In genomic region chr9:107891023-107891422, GRCm38 (mm10) we compare ENCODE assay signal across 13 mouse cellular contexts. TPM values are rescaled to one million over a fixed set of nuclear protein-coding genes. Genes with fewer than 3 reads are reported as not detected.
DNase-seq lines count a peak whose midpoint lies in the region; ATAC-seq and TF ChIP-seq lines count a peak whose summit lies in the region.
"Had no signal": no experiment of that assay in that cellular context is flagged by ENCODE, and none has a peak within 500 bp of the region (broad histone marks: within the 10 kb centered on the region; RNA-seq: fewer than 3 reads in every experiment).

No protein-coding gene starts in this region.

- WGBS in kidney, adult 2 months, result 97% methylated on average over 1 of the region's 1 CpGs
- WGBS in kidney, embryonic 15.5 days, result 98% methylated on average over 1 of the region's 1 CpGs
- 100% methylated on average over 1 of the region's 1 CpGs for WGBS in thymus, adult 2 months
- 97% methylated on average over 1 of the region's 1 CpGs for WGBS in limb, embryonic 10.5 days
- 100% methylated on average over 1 of the region's 1 CpGs for WGBS in midbrain, embryonic 13.5 days

- H3K36me3 ChIP-seq in kidney, adult 2 months (ENCODE audit: control insufficient read depth, insufficient read depth, low read length), result no peaks in the 10 kb centered on the region
- no peaks in the 10 kb centered on the region for H3K36me3 ChIP-seq in kidney, embryonic 15.5 days
- no peaks in the 10 kb centered on the region for H3K36me3 ChIP-seq in thymus, adult 2 months (ENCODE audit: control insufficient read depth, insufficient read depth, low read length)
- H3K36me3 ChIP-seq in limb, embryonic 10.5 days, result peaks cover 2% of the 10 kb centered on the region; the same call in 1 of the 2 replicates
- peaks cover 6% of the 10 kb centered on the region; the same call in 1 of the 2 replicates for H3K36me3 ChIP-seq in midbrain, embryonic 13.5 days
- H3K36me3 ChIP-seq: limb, embryonic 12.5 days had no signal

- H3K27me3 ChIP-seq in kidney, adult 2 months (replicated peaks; ENCODE audit: control insufficient read depth, insufficient read depth, low read length), result no peaks in the 10 kb centered on the region
- peaks cover 10% of the 10 kb centered on the region for H3K27me3 ChIP-seq in kidney, embryonic 15.5 days
- no peaks in the 10 kb centered on the region for H3K27me3 ChIP-seq in thymus, adult 2 months (ENCODE audit: control insufficient read depth, insufficient read depth, low read length)
- H3K27me3 ChIP-seq in limb, embryonic 10.5 days (ENCODE audit: low read depth, poor library complexity, severe bottlenecking), result peaks cover 13% of the 10 kb centered on the region
- H3K27me3 ChIP-seq in midbrain, embryonic 13.5 days, result peaks cover 12% of the 10 kb centered on the region

- no peak overlapping the region for H3K9ac ChIP-seq in kidney, embryonic 15.5 days
- H3K9ac ChIP-seq in midbrain, embryonic 13.5 days (replicated peaks), result no peak overlapping the region
- H3K9ac ChIP-seq: embryonic facial prominence, embryonic 13.5 days; limb, embryonic 12.5 days had no signal

- H3K9me3 ChIP-seq in kidney, embryonic 15.5 days (replicated peaks), result no peaks in the 10 kb centered on the region
- H3K9me3 ChIP-seq in limb, embryonic 10.5 days (replicated peaks), result no peaks in the 10 kb centered on the region
- no peaks in the 10 kb centered on the region for H3K9me3 ChIP-seq in midbrain, embryonic 13.5 days
- H3K9me3 ChIP-seq: embryonic facial prominence, embryonic 13.5 days; limb, embryonic 12.5 days had no signal

- H3K27ac ChIP-seq in kidney, adult 2 months (ENCODE audit: insufficient read depth, low read depth, low read length), result no peak overlapping the region
- H3K27ac ChIP-seq in kidney, embryonic 15.5 days, result no peak overlapping the region
- H3K27ac ChIP-seq in thymus, adult 2 months (ENCODE audit: control insufficient read depth, insufficient read depth, low read length), result no peak overlapping the region
- H3K27ac ChIP-seq in bone marrow macrophage, adult 2 months (ENCODE audit: insufficient read depth, low read depth, low read length), result no peak overlapping the region
- no peak overlapping the region for H3K27ac ChIP-seq in limb, embryonic 10.5 days
- no peak overlapping the region for H3K27ac ChIP-seq in midbrain, embryonic 13.5 days
- H3K27ac ChIP-seq: embryonic facial prominence, embryonic 13.5 days; limb, embryonic 12.5 days had no signal

- ATAC-seq in kidney, embryonic 15.5 days (replicated peaks; ENCODE audit: low FRiP score), result no peak
- no peak for ATAC-seq in midbrain, embryonic 13.5 days

- H3K4me3 ChIP-seq in kidney, adult 2 months (ENCODE audit: insufficient read depth, low read depth, low read length), result no peak overlapping the region
- no peak overlapping the region for H3K4me3 ChIP-seq in kidney, embryonic 15.5 days (replicated peaks)
- no peak overlapping the region for H3K4me3 ChIP-seq in thymus, adult 2 months (ENCODE audit: control insufficient read depth, insufficient read depth, low read length)
- no peak overlapping the region for H3K4me3 ChIP-seq in bone marrow macrophage, adult 2 months (ENCODE audit: insufficient read depth, low read length)
- H3K4me3 ChIP-seq in limb, embryonic 10.5 days, result no peak overlapping the region
- H3K4me3 ChIP-seq in midbrain, embryonic 13.5 days (replicated peaks), result no peak overlapping the region
- H3K4me3 ChIP-seq: embryonic facial prominence, embryonic 13.5 days; limb, embryonic 12.5 days had no signal

- H3K4me2 ChIP-seq in kidney, embryonic 15.5 days, result no peak overlapping the region
- H3K4me2 ChIP-seq in midbrain, embryonic 13.5 days (replicated peaks), result no peak overlapping the region
- H3K4me2 ChIP-seq: embryonic facial prominence, embryonic 13.5 days; limb, embryonic 12.5 days; midbrain, embryonic 11.5 days had no signal

- TF ChIP-seq POLR2A in kidney, adult 2 months (IDR thresholded peaks at IDR 0.05; ENCODE audit: low read depth, low read length), result no peak
- TF ChIP-seq POLR2A in thymus, adult 2 months (IDR thresholded peaks at IDR 0.05; ENCODE audit: control insufficient read depth, extremely low read depth, insufficient read depth, low read length, poor library complexity), result no peak
- TF ChIP-seq POLR2A in bone marrow macrophage, adult 2 months (IDR thresholded peaks at IDR 0.05; ENCODE audit: borderline replicate concordance, low read depth, low read length), result no peak

- no peak for DNase-seq in kidney, adult 2 months
- peak; percentile 29 for DNase-seq in thymus, postnatal 0 days (ENCODE audit: low spot score)
- no peak for DNase-seq in thymus, adult 2 months
- peak; percentile 73 for DNase-seq in thymus, postnatal 4 days
- DNase-seq in limb, embryonic 10.5 days (ENCODE audit: low spot score), result no peak

- TF ChIP-seq CTCF in kidney, adult 2 months (conservative IDR thresholded peaks at IDR 0.05; ENCODE audit: insufficient read depth, insufficient read length, low read depth, low read length), result peak; percentile 43
- TF ChIP-seq CTCF in thymus, adult 2 months (IDR thresholded peaks at IDR 0.05; ENCODE audit: borderline replicate concordance, control insufficient read depth, extremely low read depth, insufficient read depth, low read length, poor library complexity), result no peak
- peak; percentile 36; the same call in 1 of the 2 replicates for TF ChIP-seq CTCF in bone marrow macrophage, adult 2 months (IDR thresholded peaks at IDR 0.05; ENCODE audit: low read depth, low read length)

- H3K4me1 ChIP-seq in kidney, adult 2 months (ENCODE audit: control insufficient read depth, insufficient read depth, low read length), result peaks cover 6% of the 10 kb centered on the region; the same call in 1 of the 2 replicates
- H3K4me1 ChIP-seq in kidney, embryonic 15.5 days, result peaks cover 18% of the 10 kb centered on the region
- H3K4me1 ChIP-seq in thymus, adult 2 months (replicated peaks; ENCODE audit: control insufficient read depth, insufficient read depth, low read length), result peaks cover 7% of the 10 kb centered on the region
- H3K4me1 ChIP-seq in bone marrow macrophage, adult 2 months (ENCODE audit: control insufficient read depth, insufficient read depth, low read length), result peaks cover 6% of the 10 kb centered on the region
- peaks cover 16% of the 10 kb centered on the region for H3K4me1 ChIP-seq in limb, embryonic 10.5 days
- peaks cover 17% of the 10 kb centered on the region for H3K4me1 ChIP-seq in midbrain, embryonic 13.5 days (replicated peaks)

RNA-seq across cellular contexts. Expression of gene Mon1a, which starts 3.1 kb away (rescaled TPM):
- 34.9 and 42.5 TPM in 2 replicates for polyA plus RNA-seq in kidney, adult 2 months (2012; rRNA removed)
- polyA plus RNA-seq in kidney, embryonic 15.5 days (2015; fragmentation: Nextera tagmentation; extraction: Ambion mirVana), result 11.5 TPM in 2 replicates
- polyA plus RNA-seq in thymus, postnatal 0 days (2015; fragmentation: Nextera tagmentation; extraction: Ambion mirVana), result 17.2 and 17.9 TPM in 2 replicates
- polyA plus RNA-seq in thymus, adult 2 months (2012; rRNA removed), result 57.0 and 62.7 TPM in 2 replicates
- 11.4 and 15.3 TPM in 2 replicates for polyA plus RNA-seq in bone marrow macrophage, adult 2 months (2012; ENCODE audit: insufficient read depth, insufficient read length, missing spikeins)
- 10.9 and 11.6 TPM in 2 replicates for polyA plus RNA-seq in limb, embryonic 10.5 days (2016; fragmentation: Nextera tagmentation; extraction: Ambion mirVana)
- 21.5 and 23.8 TPM in 2 replicates for polyA plus RNA-seq in midbrain, embryonic 13.5 days (2015; fragmentation: Nextera tagmentation; extraction: Ambion mirVana)

RNA-seq across cellular contexts. Expression of gene Mst1r, which starts 15.7 kb away (rescaled TPM):
- polyA plus RNA-seq in kidney, adult 2 months (2012; rRNA removed), result 1.2 and 2.8 TPM in 2 replicates
- 2.6 TPM in 2 replicates for polyA plus RNA-seq in kidney, embryonic 15.5 days (2015; fragmentation: Nextera tagmentation; extraction: Ambion mirVana)
- polyA plus RNA-seq in thymus, postnatal 0 days (2015; fragmentation: Nextera tagmentation; extraction: Ambion mirVana), result 1.6 and 2.4 TPM in 2 replicates
- 8.5 and 13.0 TPM in 2 replicates for polyA plus RNA-seq in thymus, adult 2 months (2012; rRNA removed)
- polyA plus RNA-seq in bone marrow macrophage, adult 2 months (2012; ENCODE audit: insufficient read depth, insufficient read length, missing spikeins), result not detected in 2 replicates
- 0.30 and 1.2 TPM in 2 replicates for polyA plus RNA-seq in limb, embryonic 10.5 days (2016; fragmentation: Nextera tagmentation; extraction: Ambion mirVana)
- polyA plus RNA-seq in midbrain, embryonic 13.5 days (2015; fragmentation: Nextera tagmentation; extraction: Ambion mirVana), result 1.2 and 2.3 TPM in 2 replicates

RNA-seq across cellular contexts. Expression of gene Rbm6, which starts 18.0 kb away (rescaled TPM):
- polyA plus RNA-seq in kidney, adult 2 months (2012; rRNA removed), result 13.0 and 14.2 TPM in 2 replicates
- polyA plus RNA-seq in kidney, embryonic 15.5 days (2015; fragmentation: Nextera tagmentation; extraction: Ambion mirVana), result 79.0 and 82.1 TPM in 2 replicates
- 61.2 and 66.2 TPM in 2 replicates for polyA plus RNA-seq in thymus, postnatal 0 days (2015; fragmentation: Nextera tagmentation; extraction: Ambion mirVana)
- 29.0 and 32.1 TPM in 2 replicates for polyA plus RNA-seq in thymus, adult 2 months (2012; rRNA removed)
- 73.5 and 87.0 TPM in 2 replicates for polyA plus RNA-seq in bone marrow macrophage, adult 2 months (2012; ENCODE audit: insufficient read depth, insufficient read length, missing spikeins)
- 96.4 and 116 TPM in 2 replicates for polyA plus RNA-seq in limb, embryonic 10.5 days (2016; fragmentation: Nextera tagmentation; extraction: Ambion mirVana)
- 126 and 132 TPM in 2 replicates for polyA plus RNA-seq in midbrain, embryonic 13.5 days (2015; fragmentation: Nextera tagmentation; extraction: Ambion mirVana)

RNA-seq across cellular contexts. Expression of gene Actl11, which starts 37.2 kb away (rescaled TPM):
- polyA plus RNA-seq in kidney, adult 2 months (2012; rRNA removed), result 0.05 and 0.11 TPM in 2 replicates
- not detected in 2 replicates for polyA plus RNA-seq in kidney, embryonic 15.5 days (2015; fragmentation: Nextera tagmentation; extraction: Ambion mirVana)
- not detected in 2 replicates for polyA plus RNA-seq in thymus, postnatal 0 days (2015; fragmentation: Nextera tagmentation; extraction: Ambion mirVana)
- 0.11 TPM in 1 of 2 replicates, not detected in the other for polyA plus RNA-seq in thymus, adult 2 months (2012; rRNA removed)
- not detected in 2 replicates for polyA plus RNA-seq in bone marrow macrophage, adult 2 months (2012; ENCODE audit: insufficient read depth, insufficient read length, missing spikeins)
- not detected in 2 replicates for polyA plus RNA-seq in limb, embryonic 10.5 days (2016; fragmentation: Nextera tagmentation; extraction: Ambion mirVana)
- polyA plus RNA-seq in midbrain, embryonic 13.5 days (2015; fragmentation: Nextera tagmentation; extraction: Ambion mirVana), result not detected in 2 replicates
- polyA plus RNA-seq: embryonic facial prominence, embryonic 13.5 days; kidney, embryonic 16.5 days; limb, embryonic 12.5 days; midbrain, embryonic 11.5 days; stomach, embryonic 14.5 days had no signal

RNA-seq across cellular contexts. Expression of gene Camkv, which starts 44.5 kb away (rescaled TPM):
- polyA plus RNA-seq in kidney, adult 2 months (2012; rRNA removed), result not detected in 2 replicates
- 1.6 and 2.2 TPM in 2 replicates for polyA plus RNA-seq in kidney, embryonic 15.5 days (2015; fragmentation: Nextera tagmentation; extraction: Ambion mirVana)
- 12.1 and 12.9 TPM in 2 replicates for polyA plus RNA-seq in thymus, postnatal 0 days (2015; fragmentation: Nextera tagmentation; extraction: Ambion mirVana)
- 18.7 and 21.0 TPM in 2 replicates for polyA plus RNA-seq in thymus, adult 2 months (2012; rRNA removed)
- not detected in 2 replicates for polyA plus RNA-seq in bone marrow macrophage, adult 2 months (2012; ENCODE audit: insufficient read depth, insufficient read length, missing spikeins)
- 7.5 and 9.9 TPM in 2 replicates for polyA plus RNA-seq in limb, embryonic 10.5 days (2016; fragmentation: Nextera tagmentation; extraction: Ambion mirVana)
- polyA plus RNA-seq in midbrain, embryonic 13.5 days (2015; fragmentation: Nextera tagmentation; extraction: Ambion mirVana), result 18.9 and 19.9 TPM in 2 replicates

Comparison
In these comparisons a context has a peak if more than half of its experiments do, and no peak if none do; other contexts are left out.
1. DNase-seq: peak in thymus, postnatal 0 days (single experiment) and thymus, postnatal 4 days (single experiment); none in kidney, adult 2 months (single experiment), thymus, adult 2 months (single experiment) and limb, embryonic 10.5 days (single experiment).